ENCODE assay signal across 13 mouse cellular contexts in genomic region chr14:114842327-114842726, GRCm38 (mm10).
"Had no signal": no experiment of that assay in that cellular context is flagged by ENCODE, and none has a peak within 500 bp of the region (broad histone marks: within the 10 kb centered on the region; RNA-seq: fewer than 3 reads in every experiment).

No protein-coding gene starts in this region.

- H3K4me2 ChIP-seq: limb, embryonic 13.5 days; liver, embryonic 15.5 days; midbrain, embryonic 11.5 days; midbrain, embryonic 15.5 days; neural tube, embryonic 12.5 days had no signal

- H3K9me3 ChIP-seq: limb, embryonic 13.5 days; liver, embryonic 15.5 days; megakaryocyte, embryonic 14.5 days; midbrain, embryonic 15.5 days; neural tube, embryonic 12.5 days had no signal

- H3K4me1 ChIP-seq: liver, embryonic 15.5 days had no signal

- H3K36me3 ChIP-seq: limb, embryonic 13.5 days; liver, embryonic 15.5 days; midbrain, embryonic 15.5 days; neural tube, embryonic 12.5 days had no signal

- H3K9ac ChIP-seq: limb, embryonic 13.5 days; liver, embryonic 15.5 days; midbrain, embryonic 15.5 days; neural tube, embryonic 12.5 days had no signal

- H3K4me3 ChIP-seq: limb, embryonic 13.5 days; liver, embryonic 15.5 days; megakaryocyte, embryonic 14.5 days; midbrain, embryonic 15.5 days; neural tube, embryonic 12.5 days had no signal

- H3K27ac ChIP-seq: kidney, postnatal 0 days; limb, embryonic 13.5 days; liver, embryonic 15.5 days; macrophage; midbrain, embryonic 15.5 days; neural tube, embryonic 12.5 days had no signal

- DNase-seq: kidney, adult 11 months; kidney, adult 9 months; kidney, postnatal 36 days; layer of hippocampus, adult 9-11 months; layer of hippocampus, postnatal 36 days had no signal

- ATAC-seq: midbrain, embryonic 15.5 days had no signal

- H3K27me3 ChIP-seq: limb, embryonic 13.5 days; liver, embryonic 15.5 days; megakaryocyte, embryonic 14.5 days; midbrain, embryonic 15.5 days; neural tube, embryonic 12.5 days had no signal
